Mouse (Mus musculus): ENCODE results near the gene Dcaf6. TPM values are rescaled to one million over a fixed set of nuclear protein-coding genes. Genes with fewer than 3 reads are reported as not detected.
A peak's percentile ranks its signal among the peaks of the same experiment; 100 is the strongest.

Dcaf6 gene
- polyA plus RNA-seq, 1 experiment = 45.6 TPM

GRCm38 (mm10) chr1:165304341-165304740 is 155.9 kb downstream of the Dcaf6 start:
- Histone ChIP-seq H3K4me1 (ENCODE audit: control insufficient read depth, insufficient read depth, low read length) (no peaks in the 10 kb centered on the region; the same call in 1 of the 2 replicates), H3K27ac (ENCODE audit: control insufficient read depth, insufficient read depth, low read depth, low read length, poor library complexity) (no peak overlapping the region), H3K4me3 (replicated peaks; ENCODE audit: control insufficient read depth, low read depth, low read length) (no peak overlapping the region)
- no peak for TF ChIP-seq POLR2A (IDR thresholded peaks at IDR 0.05; ENCODE audit: borderline replicate concordance, control insufficient read depth, low read depth, low read length)
- 42% methylated on average over 7 of the region's 7 CpGs for WGBS

- 73% methylated on average over 6 of the region's 6 CpGs for WGBS
- no peaks in the 10 kb centered on the region; the same call in 1 of the 2 replicates for H3K4me1 ChIP-seq (ENCODE audit: control insufficient read depth, insufficient read depth, low read length)
- no peak overlapping the region for H3K27ac ChIP-seq (ENCODE audit: control insufficient read depth, insufficient read depth, low read depth, low read length, poor library complexity)
- TF ChIP-seq POLR2A (IDR thresholded peaks at IDR 0.05; ENCODE audit: borderline replicate concordance, control insufficient read depth, low read depth, low read length) (no peak), CTCF (IDR thresholded peaks at IDR 0.05; ENCODE audit: control insufficient read depth, insufficient read depth, low read length) (no peak)
- H3K4me3 ChIP-seq (replicated peaks; ENCODE audit: control insufficient read depth, low read depth, low read length) = no peak overlapping the region
Measured at GRCm38 (mm10) chr1:165303209-165303608, 157.1 kb downstream of the Dcaf6 start.

GRCm38 (mm10) chr1:165302455-165303208 is 157.6 kb downstream of the Dcaf6 start:
- H3K4me3 ChIP-seq (replicated peaks; ENCODE audit: control insufficient read depth, low read depth, low read length) = no peak overlapping the region
- H3K27ac ChIP-seq (ENCODE audit: control insufficient read depth, insufficient read depth, low read depth, low read length, poor library complexity) = no peak overlapping the region
- no peaks in the 10 kb centered on the region; the same call in 1 of the 2 replicates for H3K4me1 ChIP-seq (ENCODE audit: control insufficient read depth, insufficient read depth, low read length)
- TF ChIP-seq POLR2A (IDR thresholded peaks at IDR 0.05; ENCODE audit: borderline replicate concordance, control insufficient read depth, low read depth, low read length) (no peak), CTCF (IDR thresholded peaks at IDR 0.05; ENCODE audit: control insufficient read depth, insufficient read depth, low read length) (no peak)
- WGBS = 87% methylated on average over 13 of the region's 13 CpGs

- H3K27ac ChIP-seq (ENCODE audit: control insufficient read depth, insufficient read depth, low read depth, low read length, poor library complexity) = no peak overlapping the region
- 76% methylated on average over 2 of the region's 2 CpGs for WGBS
- TF ChIP-seq CTCF (IDR thresholded peaks at IDR 0.05; ENCODE audit: control insufficient read depth, insufficient read depth, low read length) = no peak
- H3K4me3 ChIP-seq (replicated peaks; ENCODE audit: control insufficient read depth, low read depth, low read length) = no peak overlapping the region
- no peaks in the 10 kb centered on the region; the same call in 1 of the 2 replicates for H3K4me1 ChIP-seq (ENCODE audit: control insufficient read depth, insufficient read depth, low read length)
Measured at GRCm38 (mm10) chr1:165301567-165301966, 158.7 kb downstream of the Dcaf6 start.

- TF ChIP-seq POLR2A (IDR thresholded peaks at IDR 0.05; ENCODE audit: borderline replicate concordance, control insufficient read depth, low read depth, low read length) (no peak), CTCF (IDR thresholded peaks at IDR 0.05; ENCODE audit: control insufficient read depth, insufficient read depth, low read length) (no peak)
- 5% methylated on average over 3 of the region's 3 CpGs for WGBS
- Histone ChIP-seq H3K4me3 (replicated peaks; ENCODE audit: control insufficient read depth, low read depth, low read length) (no peak overlapping the region), H3K4me1 (ENCODE audit: control insufficient read depth, insufficient read depth, low read length) (no peaks in the 10 kb centered on the region; the same call in 1 of the 2 replicates), H3K27ac (ENCODE audit: control insufficient read depth, insufficient read depth, low read depth, low read length, poor library complexity) (no peak overlapping the region)
Measured at GRCm38 (mm10) chr1:165301108-165301507, 159.2 kb downstream of the Dcaf6 start.

- Histone ChIP-seq H3K4me1 (ENCODE audit: control insufficient read depth, insufficient read depth, low read length) (no peaks in the 10 kb centered on the region), H3K27ac (ENCODE audit: control insufficient read depth, insufficient read depth, low read depth, low read length, poor library complexity) (no peak within 1 kb of the TSS), H3K4me3 (replicated peaks; ENCODE audit: control insufficient read depth, low read depth, low read length) (no peak within 1 kb of the TSS)
- no peak for TF ChIP-seq POLR2A (IDR thresholded peaks at IDR 0.05; ENCODE audit: borderline replicate concordance, control insufficient read depth, low read depth, low read length)
- no peak for TF ChIP-seq CTCF (IDR thresholded peaks at IDR 0.05; ENCODE audit: control insufficient read depth, insufficient read depth, low read length)
- WGBS = 79% methylated on average over 1 of the region's 1 CpGs
Measured at GRCm38 (mm10) chr1:165295489-165295888, 164.8 kb downstream of the Dcaf6 start, which contains the start of gene Gpr161. TSS of gene Gpr161 (plus strand) at chr1:165295789.

- TF ChIP-seq POLR2A (IDR thresholded peaks at IDR 0.05; ENCODE audit: borderline replicate concordance, control insufficient read depth, low read depth, low read length) (no peak), CTCF (IDR thresholded peaks at IDR 0.05; ENCODE audit: control insufficient read depth, insufficient read depth, low read length) (no peak)
- Histone ChIP-seq H3K27ac (ENCODE audit: control insufficient read depth, insufficient read depth, low read depth, low read length, poor library complexity) (no peak overlapping the region), H3K4me3 (replicated peaks; ENCODE audit: control insufficient read depth, low read depth, low read length) (no peak overlapping the region), H3K4me1 (ENCODE audit: control insufficient read depth, insufficient read depth, low read length) (no peaks in the 10 kb centered on the region)
- 76% methylated on average over 6 of the region's 6 CpGs for WGBS
Measured at GRCm38 (mm10) chr1:165291606-165292005, 168.7 kb downstream of the Dcaf6 start.

GRCm38 (mm10) chr1:165289831-165290230 is 170.4 kb downstream of the Dcaf6 start:
- H3K27ac ChIP-seq (ENCODE audit: control insufficient read depth, insufficient read depth, low read depth, low read length, poor library complexity) = no peak overlapping the region
- TF ChIP-seq POLR2A (IDR thresholded peaks at IDR 0.05; ENCODE audit: borderline replicate concordance, control insufficient read depth, low read depth, low read length) (no peak), CTCF (IDR thresholded peaks at IDR 0.05; ENCODE audit: control insufficient read depth, insufficient read depth, low read length) (peak; percentile 47; the same call in 1 of the 2 replicates)
- no peak overlapping the region for H3K4me3 ChIP-seq (replicated peaks; ENCODE audit: control insufficient read depth, low read depth, low read length)
- 72% methylated on average over 4 of the region's 4 CpGs for WGBS
- H3K4me1 ChIP-seq (ENCODE audit: control insufficient read depth, insufficient read depth, low read length) = no peaks in the 10 kb centered on the region

Measured in bone marrow, adult 2 months (tissue).